Mouse (Mus musculus) CD4-positive helper T cell, adult 2 months (primary cell): Measurements from ENCODE around the gene 1700013G24Rik.
"Not testable (repeated sequence)": the region's sequence is repeated elsewhere in the genome, so short reads cannot be mapped to it uniquely, and the experiment has no call there.

ENCODE experiments used
- DNase-seq: peaks from one replicate; pipeline ENCODE4 v3.0.0-alpha.2; 2012; ENCODE audit warnings: low read depth, missing footprints, low spot score

Gene 1700013G24Rik

GRCm38 (mm10) chr4:137453234-137453767 lies at the start of gene 1700013G24Rik:
1700013G24Rik (plus strand) TSS chr4:137453284.
- no peak for DNase-seq

DNA sequence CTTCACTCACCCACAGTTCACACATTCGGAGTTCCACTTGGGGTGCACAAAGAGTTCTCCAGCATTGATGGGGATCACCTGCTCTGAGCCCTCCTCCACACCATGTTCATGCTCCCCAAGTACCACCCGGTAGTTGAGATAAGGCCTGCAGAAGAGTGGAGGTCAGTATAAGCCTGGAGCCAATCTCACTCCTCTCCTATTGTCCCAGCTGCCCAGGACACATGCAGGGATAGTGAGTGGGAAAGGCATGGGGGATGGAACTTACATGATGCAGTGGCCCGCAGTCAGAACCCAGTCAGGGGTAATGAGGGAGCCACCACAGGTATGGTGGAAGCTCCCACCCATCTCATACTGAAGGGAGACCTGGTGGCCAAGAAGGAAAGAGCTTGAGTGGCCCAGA lies 47.5 kb upstream of the 1700013G24Rik start:
- DNase-seq: no peak

DNA sequence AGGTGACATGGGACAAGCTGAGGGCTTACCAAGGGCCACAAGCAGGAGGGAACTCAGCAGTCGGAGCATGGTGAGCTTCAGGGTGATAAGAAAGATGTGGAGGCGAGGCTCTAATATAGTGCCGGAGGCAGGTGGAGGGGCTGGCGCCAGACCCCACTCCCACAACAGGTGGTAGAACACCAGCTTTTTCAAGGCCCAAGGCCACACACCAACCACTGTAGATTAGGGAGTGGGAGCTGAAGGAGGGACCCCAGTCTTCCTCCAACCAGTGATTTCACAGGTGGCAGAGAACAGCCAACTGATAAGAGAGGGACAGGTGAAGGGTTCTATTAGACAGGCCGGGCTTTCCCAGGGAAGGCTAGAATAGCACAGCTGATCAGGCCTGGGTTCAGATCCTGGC lies 43.4 kb upstream of the 1700013G24Rik start, which contains the start of gene Cela3a:
Gene Cela3a, minus strand, starts transcription at position 101 of the 400 bp plus-strand sequence.
- DNase-seq: no peak

- DNase-seq: not testable (repeated sequence)
These were observed 40.8 kb upstream of the 1700013G24Rik start for GRCm38 (mm10) chr4:137412185-137412709.

DNA sequence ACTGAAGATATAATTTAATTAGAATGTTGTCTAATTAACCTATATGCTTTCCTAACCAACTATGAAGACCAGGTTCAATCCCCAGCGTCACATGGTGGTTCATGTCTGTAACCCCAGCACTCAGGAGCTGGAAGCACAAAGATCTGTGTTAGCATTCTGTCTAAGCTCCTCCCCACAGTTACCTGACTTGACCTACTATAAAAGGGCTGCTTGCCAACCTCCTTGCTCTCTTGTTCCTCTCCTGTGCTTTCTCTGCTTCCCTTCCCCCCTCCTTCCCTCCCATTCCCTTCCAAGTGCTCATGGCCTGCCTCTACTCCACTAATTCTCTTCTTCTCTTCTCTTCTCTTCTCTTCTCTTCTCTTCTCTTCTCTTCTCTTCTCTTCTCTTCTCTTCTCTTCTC lies 38.1 kb upstream of the 1700013G24Rik start:
- no peak for DNase-seq

- DNase-seq: peak; percentile 27
These were observed 35.1 kb upstream of the 1700013G24Rik start for GRCm38 (mm10) chr4:137417712-137418564.

DNA sequence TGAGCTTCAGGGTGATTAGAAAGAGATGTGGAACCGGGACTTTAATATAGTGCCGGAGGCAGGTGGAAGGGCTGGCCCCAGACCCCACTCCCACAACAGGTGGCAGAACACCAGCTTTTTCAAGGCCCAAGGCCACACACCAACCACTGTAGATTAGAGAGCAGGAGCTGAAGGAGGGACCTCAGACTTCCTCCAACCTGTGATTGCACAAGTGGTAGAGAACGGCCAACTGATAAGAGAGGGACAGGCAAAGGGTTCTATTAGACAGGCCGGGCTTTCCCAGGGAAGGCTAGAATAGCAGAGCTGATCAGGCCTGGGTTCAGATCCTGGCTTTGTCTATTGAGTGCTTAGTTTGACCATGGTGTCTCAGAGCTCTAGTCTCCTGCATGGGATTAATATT lies 22.6 kb upstream of the 1700013G24Rik start, which contains the start of gene Cela3b:
Gene Cela3b, minus strand, starts transcription at position 39 of the 400 bp plus-strand sequence.
- no peak for DNase-seq

DNA sequence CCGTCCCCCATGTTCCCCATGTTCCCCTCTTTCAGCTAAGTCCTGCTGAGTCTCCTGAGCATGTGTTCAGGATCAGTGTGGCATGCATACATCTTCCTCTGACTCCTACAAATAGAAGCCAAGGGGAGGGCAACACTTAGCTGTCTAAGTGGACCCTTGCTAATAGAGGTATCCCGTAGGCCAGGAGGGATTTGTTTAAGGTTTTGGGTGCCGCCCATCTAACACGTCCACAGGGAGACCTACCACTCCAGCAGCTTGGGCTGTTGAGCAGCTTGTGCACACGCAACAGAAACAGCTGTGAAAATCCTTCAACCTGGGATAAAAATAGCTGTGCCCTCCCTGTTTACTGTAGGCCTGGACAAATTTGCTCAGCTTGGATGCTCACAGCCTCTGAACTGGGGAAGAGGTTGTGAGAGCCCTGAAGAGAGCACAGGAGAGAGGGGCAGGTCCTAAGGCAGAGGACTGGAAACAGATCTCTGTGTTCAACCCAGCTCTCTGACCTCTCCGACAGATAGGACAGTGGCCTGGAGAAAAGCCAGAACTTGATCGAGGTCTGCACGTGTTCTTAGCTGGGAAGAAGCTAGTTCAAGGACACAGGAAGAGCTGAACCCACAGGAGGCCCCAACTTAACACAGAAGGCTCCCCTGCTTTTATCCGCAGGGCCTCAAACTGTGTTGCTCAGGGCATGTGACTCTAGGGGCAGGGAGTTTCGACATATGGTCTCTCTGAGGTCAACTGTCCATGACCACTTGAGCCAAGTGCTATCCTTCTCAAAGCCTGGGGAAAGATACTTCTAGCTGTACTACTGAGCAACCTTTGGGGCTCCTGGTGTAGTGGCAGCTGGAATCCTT lies 20.2 kb upstream of the 1700013G24Rik start:
- not testable (repeated sequence) for DNase-seq

DNA sequence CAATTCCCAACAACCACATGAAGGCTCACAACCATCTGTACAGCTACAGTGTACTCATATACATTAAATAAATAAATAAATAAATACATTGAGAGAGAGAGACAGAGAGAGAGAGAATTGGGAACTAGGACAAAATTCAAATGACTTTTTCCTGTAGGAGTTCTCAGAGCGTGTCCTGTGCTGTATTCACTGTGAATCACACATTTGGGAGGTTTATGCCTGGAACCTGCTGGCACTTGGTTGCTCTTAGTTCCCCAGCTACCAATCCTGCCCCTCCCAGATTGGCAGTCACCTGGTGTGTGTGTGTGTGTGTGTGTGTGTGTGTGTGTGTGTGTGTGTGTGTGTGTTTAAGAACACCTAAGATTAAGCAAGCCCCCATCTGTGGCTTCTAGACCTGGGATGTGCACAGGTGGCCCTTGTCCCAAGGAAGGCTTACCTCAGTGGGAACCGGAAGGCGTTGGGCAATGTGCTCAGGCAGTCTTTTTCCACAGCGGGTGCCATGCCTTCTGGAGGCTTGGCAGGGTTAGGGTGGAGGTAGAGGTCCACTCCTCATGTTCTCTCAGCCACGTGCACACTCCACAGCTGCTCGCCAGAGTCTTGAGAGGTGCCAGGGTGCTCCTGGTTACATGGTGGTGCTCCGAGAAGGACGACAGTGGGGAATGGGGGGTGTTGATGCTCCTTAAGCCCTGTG lies 16.0 kb upstream of the 1700013G24Rik start:
- no peak for DNase-seq

DNA sequence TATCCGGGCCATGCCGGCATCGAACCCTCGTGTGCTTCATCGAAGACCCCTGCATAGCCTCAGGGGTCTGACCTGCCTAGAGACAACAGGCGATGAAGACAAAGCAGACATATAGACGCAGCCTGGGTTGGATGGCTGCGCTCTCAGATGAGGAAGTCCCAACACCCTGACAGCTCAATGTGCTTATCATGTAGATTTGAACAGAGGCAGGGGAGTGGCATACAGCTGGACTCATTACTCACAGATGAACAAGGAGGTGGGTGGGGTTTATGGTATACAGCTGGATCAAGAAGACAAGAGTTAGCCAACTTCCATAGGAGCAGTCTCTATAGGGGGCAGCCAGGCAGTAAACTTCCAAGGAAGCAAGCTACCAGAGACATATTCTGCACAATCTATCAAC lies 14.2 kb upstream of the 1700013G24Rik start:
- DNase-seq: no peak

DNA sequence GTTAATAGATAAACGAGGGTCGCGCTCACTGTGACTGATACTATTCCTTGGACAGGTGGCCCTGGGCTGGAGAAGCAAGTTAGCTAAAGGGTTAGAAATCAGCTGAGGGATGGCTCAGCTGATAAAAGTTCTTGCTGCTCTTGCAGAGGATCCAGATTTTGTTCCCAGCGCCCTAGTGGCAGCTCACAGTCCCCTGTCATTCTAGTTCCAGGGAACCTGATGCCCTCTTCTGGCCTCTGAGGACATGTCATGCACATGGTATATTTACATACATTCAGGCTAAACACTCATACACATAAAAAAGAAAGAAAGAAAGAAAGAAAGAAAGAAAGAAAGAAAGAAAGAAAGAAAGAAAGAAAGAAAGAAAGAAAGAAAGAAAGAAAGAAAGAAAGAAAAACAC lies 11.8 kb upstream of the 1700013G24Rik start:
- no peak for DNase-seq

- peak; percentile 13 for DNase-seq
These were observed 9.5 kb upstream of the 1700013G24Rik start for GRCm38 (mm10) chr4:137443625-137444024.

DNA sequence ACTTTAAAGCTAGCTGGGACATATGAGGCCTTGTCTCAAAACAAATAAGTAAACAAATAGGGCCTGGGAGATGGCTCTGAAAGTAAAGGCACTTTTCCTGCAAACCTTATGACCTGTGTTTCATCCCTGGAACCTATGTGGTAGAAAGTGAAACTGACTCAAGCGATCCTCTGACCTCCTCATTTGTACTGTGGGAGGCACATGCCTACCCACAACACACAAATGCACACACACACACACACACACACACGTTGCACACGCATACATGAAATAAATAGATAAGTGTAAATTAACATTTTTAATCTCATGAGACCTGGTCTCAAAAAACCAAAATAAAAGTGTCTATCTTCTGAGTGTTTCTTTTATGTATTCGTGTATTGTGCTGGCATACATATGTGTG lies 7.2 kb upstream of the 1700013G24Rik start:
- DNase-seq: no peak

GRCm38 (mm10) chr4:137447363-137448196 lies 5.5 kb upstream of the 1700013G24Rik start:
- no peak for DNase-seq

GRCm38 (mm10) chr4:137448197-137448596 lies 4.9 kb upstream of the 1700013G24Rik start:
- no peak for DNase-seq

DNA sequence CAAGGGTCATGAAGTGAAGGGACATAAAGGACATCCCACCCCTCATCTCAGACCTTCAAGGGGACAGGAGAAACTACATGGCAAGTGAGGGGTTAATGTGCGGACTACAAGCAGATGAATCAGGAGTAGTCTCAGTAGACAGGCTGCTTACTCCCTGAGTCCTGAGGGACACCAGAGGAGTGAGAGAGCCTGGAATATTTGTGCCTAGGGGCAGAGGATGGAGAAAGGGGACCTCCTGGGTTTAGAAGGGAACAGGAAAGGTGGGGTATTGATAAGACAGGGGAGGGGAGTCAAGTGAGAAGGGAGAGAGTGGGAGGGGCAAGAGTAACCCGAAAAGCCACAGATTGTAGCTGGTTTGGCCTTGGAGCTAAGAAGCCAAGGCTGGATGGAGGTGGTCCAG lies 4.4 kb upstream of the 1700013G24Rik start:
- no peak for DNase-seq

DNA sequence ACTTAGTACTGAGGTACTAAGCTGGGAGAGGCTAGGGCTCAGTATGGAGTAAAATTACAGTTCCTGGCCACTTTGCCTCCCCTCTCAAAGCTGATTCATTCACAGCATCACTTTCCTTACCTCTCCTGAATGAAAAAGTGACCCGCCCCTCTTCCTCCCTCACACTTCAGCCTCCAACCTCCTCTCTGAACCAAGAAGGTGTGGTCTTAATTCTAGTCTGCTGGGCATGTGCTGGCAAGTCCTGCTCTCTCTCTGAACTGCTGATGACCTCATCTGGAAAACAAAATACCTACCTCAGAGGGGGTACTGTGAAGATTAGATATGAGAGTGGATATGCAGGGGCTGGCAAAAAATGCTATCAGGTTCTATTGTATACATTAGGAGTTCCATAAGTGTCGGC lies 4.0 kb upstream of the 1700013G24Rik start:
- no peak for DNase-seq

- DNase-seq: no peak
These were observed 3.4 kb upstream of the 1700013G24Rik start for GRCm38 (mm10) chr4:137449715-137450114.

DNA sequence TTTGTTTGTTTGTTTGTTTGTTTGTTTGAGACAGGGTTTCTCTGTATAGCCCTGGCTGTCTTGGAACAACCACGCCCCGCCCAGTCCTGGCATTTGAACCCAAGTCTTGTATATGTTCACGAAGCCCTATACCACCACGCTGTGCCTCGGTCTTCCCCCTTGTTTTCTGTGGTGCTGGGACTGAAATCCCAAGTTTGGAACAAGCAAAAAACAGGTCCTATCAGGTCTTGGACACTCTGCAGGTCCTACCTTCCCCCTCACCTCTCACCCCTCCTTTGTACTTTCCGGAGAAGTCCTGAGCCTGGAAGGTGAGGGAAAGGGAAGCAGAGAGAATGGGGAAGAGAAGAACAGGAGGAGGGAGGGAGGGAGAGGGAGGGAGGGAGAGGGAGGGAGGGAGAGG lies 894 bp upstream of the 1700013G24Rik start:
- no peak for DNase-seq

DNA sequence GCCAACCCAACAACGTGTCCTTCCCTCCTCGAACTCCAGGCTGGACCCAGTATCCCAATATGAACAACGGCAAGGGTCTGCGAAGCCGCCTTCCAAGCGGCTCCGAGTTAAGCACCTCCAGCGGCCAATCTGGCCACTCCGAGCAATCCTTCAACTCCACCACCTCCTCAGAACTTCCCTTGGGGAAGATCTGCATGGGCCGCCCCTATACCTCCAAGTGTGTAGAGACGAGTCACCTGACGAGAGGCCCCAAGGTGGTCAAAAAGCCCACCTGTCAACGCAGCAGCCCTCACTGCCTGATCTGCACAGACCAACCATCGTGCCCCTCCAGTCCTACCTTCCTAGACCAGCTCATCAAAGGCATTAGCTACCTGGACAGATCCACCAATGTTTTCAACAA lies 1.5 kb downstream of the 1700013G24Rik start:
- DNase-seq: no peak
